Mouse (Mus musculus) heart, postnatal 36 days (tissue): ENCODE measurements around the gene Ube2s. TPM values are rescaled to one million over a fixed set of nuclear protein-coding genes. Genes with fewer than 3 reads are reported as not detected.

Experiments used
- total RNA-seq, 2 experiments: library from RNA; stranded (reverse); gene quantifications; 2 replicates each; pipeline ENCODE4 v1.2.3; 2021

The Ube2s gene
- total RNA-seq, 2 experiments from 2014 or later: 89.8 to 95.7 TPM

Other genes with a start within 250 kb of the Ube2s start
- gene Ptprh, start 208.5 kb downstream of the Ube2s start, total RNA-seq: not detected
- gene Tmem86b, start 181.2 kb downstream of the Ube2s start, total RNA-seq: 1 to 10 TPM; 4.2 to 5.1 TPM
- gene Ppp6r1, start 153.6 kb downstream of the Ube2s start, total RNA-seq: 10 to 100 TPM; 72.1 to 73.7 TPM
- gene Hspbp1, start 127.5 kb downstream of the Ube2s start, total RNA-seq: 10 to 100 TPM; 27.2 to 34.7 TPM
- 1 to 10 TPM; 1.2 TPM for gene Brsk1, start 122.0 kb downstream of the Ube2s start, total RNA-seq
- under 1 TPM; 0.11 to 0.30 TPM for gene Tmem150b, start 87.3 kb downstream of the Ube2s start, total RNA-seq
- gene Kmt5c, start 72.5 kb downstream of the Ube2s start, total RNA-seq: 10 to 100 TPM; 14.8 to 15.9 TPM
- gene Cox6b2, start 59.5 kb downstream of the Ube2s start, total RNA-seq: 1 to 10 TPM; 1.9 to 2.3 TPM
- gene Fam71e2, start 41.3 kb downstream of the Ube2s start, total RNA-seq: not detected
- gene Il11, start 29.7 kb downstream of the Ube2s start, total RNA-seq: not detected
- gene Tmem190, start 29.7 kb downstream of the Ube2s start, total RNA-seq: not detected
- 1 to 10 TPM; 4.4 to 5.7 TPM for gene Tmem238, start 22.9 kb downstream of the Ube2s start, total RNA-seq
- gene Rpl28, start 19.7 kb downstream of the Ube2s start, total RNA-seq: 100 to 1,000 TPM; 515 to 545 TPM
- gene Shisa7, start 32.1 kb upstream of the Ube2s start, total RNA-seq: not detected
- 1 to 10 TPM; 3.9 to 4.6 TPM for gene Isoc2b, start 57.7 kb upstream of the Ube2s start, total RNA-seq
- 10 to 100 TPM; 45.4 to 48.8 TPM for gene Isoc2a, start 64.6 kb upstream of the Ube2s start, total RNA-seq
- not detected for gene Gm36210, start 93.9 kb upstream of the Ube2s start, total RNA-seq
- 1 to 10 TPM; 7.2 to 9.2 TPM for gene Zfp628, start 102.6 kb upstream of the Ube2s start, total RNA-seq
- gene Nat14, start 109.4 kb upstream of the Ube2s start, total RNA-seq: 1 to 10 TPM; 4.3 to 5.1 TPM
- 1 to 10 TPM; 3.9 to 4.1 TPM for gene Ssc5d, start 113.2 kb upstream of the Ube2s start, total RNA-seq
- gene Sbk2, start 151.8 kb upstream of the Ube2s start, total RNA-seq: 10 to 100 TPM; 26.5 to 34.0 TPM
- gene Sbk3, start 158.6 kb upstream of the Ube2s start, total RNA-seq: 10 to 100 TPM; 31.5 to 45.5 TPM
- gene Zfp579, start 183.6 kb upstream of the Ube2s start, total RNA-seq: 10 to 100 TPM; 14.2 to 16.4 TPM
- 10 to 100 TPM in 1 of 2 experiments, 1 to 10 TPM in 1; 9.7 to 10.4 TPM for gene Zfp524, start 201.8 kb upstream of the Ube2s start, total RNA-seq
- gene Fiz1, start 202.1 kb upstream of the Ube2s start, total RNA-seq: 10 to 100 TPM; 17.0 to 21.6 TPM
- not detected for gene Gm44973, start 202.9 kb upstream of the Ube2s start, total RNA-seq
- 10 to 100 TPM; 14.1 to 14.9 TPM for gene Zfp865, start 207.8 kb upstream of the Ube2s start, total RNA-seq
- gene Ccdc106, start 208.0 kb upstream of the Ube2s start, total RNA-seq: not detected
- not detected for gene 4632433K11Rik, start 221.5 kb upstream of the Ube2s start, total RNA-seq
- gene Zfp784, start 225.9 kb upstream of the Ube2s start, total RNA-seq: 1 to 10 TPM; 5.2 to 6.1 TPM
- gene Zfp580, start 238.9 kb upstream of the Ube2s start, total RNA-seq: 1 to 10 TPM; 5.6 to 5.7 TPM
- gene U2af2, start 249.6 kb upstream of the Ube2s start, total RNA-seq: 10 to 100 TPM; 62.4 to 70.8 TPM